Mouse (Mus musculus) CH12F3 (cell line): ENCODE results near the gene Wdr48.

Source experiments
- in situ Hi-C: fragments of 300-500 bp; cut with MboI; formaldehyde crosslinking; loops from 2 replicates; pipeline ENCODE4 v1.14.3; 2020; ENCODE audit warnings: low sequenced_read_pairs

The Wdr48 gene

GRCm38 (mm10) chr9:119966221-119966910 lies 71.7 kb downstream of the Wdr48 start:
- in situ Hi-C loops = no loop called here

DNA sequence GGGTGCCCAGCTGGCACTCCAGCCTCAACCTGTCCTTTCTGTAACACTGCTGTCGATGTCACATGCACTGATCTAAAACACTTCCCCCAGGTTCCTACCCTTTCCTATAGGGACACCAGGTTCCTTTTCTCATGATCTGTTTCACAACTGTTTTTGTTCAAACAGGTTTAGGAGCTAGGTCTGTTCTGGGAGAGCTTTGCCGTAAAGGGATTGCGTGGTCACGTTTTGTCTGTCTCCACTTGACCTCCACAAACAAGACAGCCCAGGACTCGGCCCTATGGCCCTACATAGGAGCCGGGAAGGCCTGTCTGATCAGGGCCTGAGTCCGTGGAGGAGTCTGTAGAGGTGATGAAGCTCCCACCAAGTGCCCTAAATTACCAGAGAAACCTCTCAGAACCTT lies 75.1 kb downstream of the Wdr48 start:
- in situ Hi-C loops = no loop called here

DNA sequence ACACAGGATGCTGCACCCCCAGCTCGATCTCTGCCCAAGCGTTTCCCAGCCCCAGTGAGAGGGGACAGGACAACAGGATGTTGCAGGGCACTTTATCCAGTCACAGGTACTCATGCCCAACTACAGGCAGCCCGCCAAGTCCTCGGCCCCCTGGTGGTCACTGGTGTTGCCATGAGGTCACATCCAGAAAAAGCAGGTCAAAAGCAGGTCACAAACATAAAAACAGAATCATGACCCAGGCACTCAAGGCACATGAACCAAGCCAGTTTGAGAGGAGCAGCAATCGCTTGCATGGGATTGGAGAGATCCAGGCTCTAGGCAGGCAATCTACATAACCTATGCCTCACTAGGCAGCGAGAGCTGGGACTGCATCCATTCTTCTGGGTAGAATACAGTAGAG lies 75.5 kb downstream of the Wdr48 start:
- in situ Hi-C loops = no loop called here

DNA sequence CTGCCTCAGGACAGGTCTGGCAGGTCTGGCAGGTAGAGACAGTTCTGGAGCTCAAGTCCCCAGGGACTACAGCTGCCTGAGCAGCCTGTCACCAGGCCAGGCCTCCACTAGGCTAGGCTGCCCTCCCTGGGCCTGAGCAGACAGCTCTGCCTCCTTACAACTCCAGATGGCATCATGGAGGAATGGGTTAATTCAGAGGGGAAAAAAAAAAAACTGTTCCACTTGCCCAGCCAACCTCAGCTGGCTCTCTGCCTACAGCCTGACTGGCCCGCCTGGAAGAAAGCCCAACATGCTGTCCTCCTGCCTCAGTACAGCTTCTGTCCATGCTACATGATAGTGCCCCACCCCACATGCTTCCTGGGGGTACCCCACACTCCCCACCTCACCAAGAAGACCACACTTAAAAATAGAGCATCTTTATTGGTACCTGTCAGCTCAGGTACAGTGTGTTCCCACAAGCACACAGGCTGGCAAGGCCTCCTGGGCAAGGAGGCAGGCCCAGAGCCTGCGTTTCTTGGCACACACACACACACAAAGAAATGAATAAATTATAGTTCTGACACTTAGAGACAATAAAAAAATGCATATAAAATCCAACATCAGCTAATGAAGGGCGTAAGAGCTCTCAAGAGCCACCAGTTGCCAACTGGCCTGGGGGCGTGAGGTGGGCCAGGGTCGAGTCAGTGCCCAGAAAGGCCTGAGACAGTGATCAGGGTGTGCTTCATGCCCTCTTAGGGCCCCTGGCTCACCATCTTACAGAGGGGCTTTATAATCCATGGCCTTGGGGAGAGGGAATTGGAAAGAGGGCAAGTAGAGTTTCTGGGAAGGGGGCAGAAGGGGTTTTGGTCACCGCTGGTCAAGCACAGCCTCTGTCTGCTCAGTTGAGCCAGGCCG lies 76.3 kb downstream of the Wdr48 start:
- in situ Hi-C loops = no loop called here

- in situ Hi-C loops = no loop called here
These were observed 77.5 kb downstream of the Wdr48 start for GRCm38 (mm10) chr9:119972166-119972565.

- in situ Hi-C loops = no loop called here
These were observed 77.9 kb downstream of the Wdr48 start for GRCm38 (mm10) chr9:119972582-119972981.

GRCm38 (mm10) chr9:119973281-119973680 lies 78.6 kb downstream of the Wdr48 start:
- in situ Hi-C loops = no loop called here

GRCm38 (mm10) chr9:119973869-119974520 lies 79.3 kb downstream of the Wdr48 start:
- in situ Hi-C loops = no loop called here

DNA sequence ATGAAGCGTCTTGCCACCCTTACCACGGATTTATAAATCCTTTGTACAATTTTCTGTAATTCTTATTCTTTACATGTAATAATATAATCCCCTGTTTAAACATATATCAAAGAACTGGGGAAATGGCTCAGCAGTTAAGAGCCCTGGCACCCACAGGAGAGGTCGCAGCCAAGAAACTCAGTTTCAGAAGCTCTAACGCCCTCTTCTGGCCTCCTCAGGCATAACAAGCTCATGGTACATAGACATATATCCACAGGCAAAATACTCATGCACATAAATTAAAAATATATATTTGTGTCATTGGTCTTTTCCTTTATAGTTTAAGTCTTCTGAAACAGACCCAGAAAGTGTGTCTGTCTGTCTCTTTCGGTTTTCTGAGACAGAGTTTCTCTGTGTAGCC lies 79.9 kb downstream of the Wdr48 start:
- in situ Hi-C loops = no loop called here

DNA sequence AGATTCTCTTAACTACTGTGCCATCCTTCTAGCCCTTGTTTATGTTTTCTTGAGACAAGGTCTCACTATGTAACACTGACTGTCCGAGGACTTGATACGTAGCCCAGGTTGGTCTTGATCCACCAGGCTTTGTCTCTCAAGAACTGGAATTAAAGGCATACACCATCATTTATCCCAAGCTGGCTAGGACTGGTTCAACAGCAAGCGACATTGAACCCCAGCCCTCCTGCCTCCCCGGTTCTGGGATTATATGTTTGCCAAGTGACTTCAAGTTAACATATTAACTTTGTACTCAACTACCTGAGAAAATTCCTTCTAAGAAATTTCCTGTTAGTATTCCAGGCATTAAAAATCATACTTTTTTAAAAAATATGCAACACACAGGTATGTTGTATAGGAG lies 80.6 kb downstream of the Wdr48 start:
- in situ Hi-C loops = no loop called here
